Mouse (Mus musculus) embryo, embryonic 10 days (tissue): ENCODE data around the gene Timp4.
A peak's percentile ranks its signal among the peaks of the same experiment; 100 is the strongest.

Source experiments
- DNase-seq: peaks from one replicate; pipeline ENCODE4 v3.0.0-alpha.2; 2015; ENCODE audit warnings: low spot score

The Timp4 gene

DNA sequence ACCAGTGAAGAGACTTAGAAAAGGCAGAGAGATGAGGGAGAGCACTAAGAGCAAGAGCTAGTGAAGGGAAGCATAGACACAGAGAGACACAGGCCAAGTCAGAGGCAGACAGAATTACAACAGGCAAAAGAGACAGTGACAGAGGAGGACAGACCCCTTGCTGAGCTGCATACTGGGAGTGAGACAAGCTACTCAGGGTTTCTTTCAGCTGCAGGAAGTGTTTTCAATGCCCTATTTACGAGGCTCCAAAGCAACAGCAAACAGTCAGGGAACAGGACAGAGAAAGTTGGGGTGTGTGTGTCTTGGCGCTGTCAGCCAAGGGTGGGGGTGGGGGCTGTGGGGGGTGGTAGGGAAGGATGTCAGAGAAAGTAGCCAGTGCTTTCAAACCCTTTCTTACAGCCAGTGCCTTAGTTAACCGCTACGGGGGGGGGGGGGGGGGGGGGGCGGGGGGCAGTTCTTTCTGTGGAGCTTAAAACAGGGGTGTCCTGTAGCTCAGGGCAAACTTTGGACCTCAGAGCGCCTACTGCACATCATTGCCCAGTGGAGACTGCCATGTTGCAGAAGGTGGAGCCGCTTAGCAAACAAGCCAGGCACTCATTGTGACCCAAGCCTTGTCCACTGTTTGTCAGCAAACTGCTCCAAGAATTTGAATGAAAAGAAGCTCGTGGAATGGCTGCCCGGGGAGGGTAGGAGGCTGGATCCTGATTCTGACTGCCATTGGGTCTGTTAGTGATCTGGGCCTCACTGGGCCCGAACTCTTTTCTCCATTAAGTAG, at the start of gene Timp4:
Gene Timp4, minus strand, starts transcription at position 107 of the 775 bp plus-strand sequence.
- peak; percentile 35 for DNase-seq

DNA sequence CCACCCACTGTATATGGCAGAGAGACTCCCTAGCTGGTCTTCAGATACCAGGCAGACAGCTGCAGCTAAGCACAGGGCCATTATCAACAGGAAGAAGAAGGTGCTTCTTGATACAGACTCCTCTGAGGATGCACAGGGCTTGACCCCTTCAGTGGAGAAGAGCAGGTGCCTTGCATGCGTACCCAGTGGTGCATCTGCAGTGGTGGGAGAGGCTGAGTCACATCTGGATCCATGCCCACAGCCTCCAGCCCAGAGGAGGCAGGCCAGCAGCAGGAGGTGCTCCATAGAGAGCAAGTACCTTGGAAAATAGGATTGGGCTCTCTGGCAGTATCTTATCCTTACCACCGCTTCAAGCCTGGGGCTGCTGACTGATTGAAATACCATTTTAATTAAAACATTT, 41.9 kb upstream of the Timp4 start:
- no peak for DNase-seq

DNA sequence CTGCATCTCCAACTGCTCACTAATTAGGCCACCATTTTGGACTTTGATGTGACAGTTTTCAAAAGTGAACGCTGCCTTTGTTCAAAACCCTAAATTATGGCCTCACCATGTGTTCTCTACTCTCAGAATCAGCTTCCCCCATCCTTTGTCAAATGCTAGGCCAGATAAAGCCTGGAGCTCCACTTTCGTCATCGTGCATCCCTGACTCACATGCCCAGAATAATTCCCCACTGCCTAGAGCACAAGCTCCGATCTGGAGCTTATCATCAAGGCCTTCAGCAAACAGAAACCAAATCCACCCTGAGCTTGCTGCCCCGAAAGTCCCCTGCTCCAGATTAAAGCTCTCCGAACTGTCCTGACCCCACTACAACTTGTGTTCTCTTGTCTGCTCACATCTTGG, 40.6 kb upstream of the Timp4 start:
- DNase-seq, result no peak

DNA sequence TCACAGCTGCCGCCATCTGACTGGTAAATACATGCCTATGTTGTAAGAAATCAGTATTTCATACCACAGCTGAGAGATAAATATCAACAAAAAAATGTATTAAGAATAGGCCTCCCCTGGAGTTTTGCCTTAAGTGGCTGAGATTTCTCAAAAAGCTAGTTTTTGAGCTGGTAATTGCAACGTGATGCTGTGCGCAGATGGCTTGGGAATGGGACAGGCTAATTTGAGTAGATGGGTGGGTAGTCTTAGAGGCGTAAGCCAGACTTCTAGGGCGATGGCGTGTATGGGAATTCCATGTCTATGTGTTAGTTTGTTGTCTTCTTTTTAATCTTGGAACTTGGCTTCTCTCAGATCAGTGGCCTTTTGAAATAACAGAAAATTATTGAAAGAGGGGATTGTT, 39.8 kb upstream of the Timp4 start:
- DNase-seq, result no peak

DNA sequence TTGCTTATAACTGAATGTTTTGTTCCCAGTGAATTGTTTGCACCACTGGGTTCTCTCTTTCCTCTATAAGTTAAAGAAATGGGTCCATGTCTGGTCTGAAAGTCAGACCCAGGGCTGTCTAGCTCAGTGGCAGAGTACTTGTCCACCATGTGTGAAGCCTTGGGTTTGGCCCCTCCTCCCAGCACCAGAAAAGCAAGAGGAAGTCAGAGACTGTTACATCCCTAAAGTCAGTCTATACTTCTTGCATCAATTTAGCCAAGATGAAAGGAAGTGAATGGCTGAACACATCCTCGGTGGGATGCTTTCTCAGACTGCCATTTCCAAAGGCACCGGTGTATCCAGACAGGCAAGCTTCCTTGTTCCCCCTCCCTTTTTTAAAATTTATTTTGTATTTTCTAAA, 39.1 kb upstream of the Timp4 start:
- DNase-seq, result no peak

DNA sequence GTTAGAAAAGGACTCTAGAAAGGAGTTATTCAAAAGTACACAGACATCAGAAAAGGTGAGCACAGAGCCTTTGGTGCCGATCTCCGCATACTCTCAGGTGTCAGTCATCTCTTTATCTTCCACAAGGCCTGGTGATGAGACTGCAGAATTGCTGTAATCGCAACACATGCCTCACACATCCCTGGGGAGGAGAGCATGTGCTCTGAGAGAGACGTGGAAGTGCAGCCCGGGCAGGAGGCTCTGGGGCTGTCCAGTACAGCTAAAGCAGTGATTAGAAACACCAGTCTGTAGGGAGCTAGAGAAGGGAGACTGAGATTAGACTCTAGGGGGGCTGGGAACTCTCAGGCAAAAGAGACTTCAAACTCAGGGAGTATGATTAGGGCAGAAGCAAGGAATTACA, 38.6 kb upstream of the Timp4 start:
- DNase-seq, result no peak

DNA sequence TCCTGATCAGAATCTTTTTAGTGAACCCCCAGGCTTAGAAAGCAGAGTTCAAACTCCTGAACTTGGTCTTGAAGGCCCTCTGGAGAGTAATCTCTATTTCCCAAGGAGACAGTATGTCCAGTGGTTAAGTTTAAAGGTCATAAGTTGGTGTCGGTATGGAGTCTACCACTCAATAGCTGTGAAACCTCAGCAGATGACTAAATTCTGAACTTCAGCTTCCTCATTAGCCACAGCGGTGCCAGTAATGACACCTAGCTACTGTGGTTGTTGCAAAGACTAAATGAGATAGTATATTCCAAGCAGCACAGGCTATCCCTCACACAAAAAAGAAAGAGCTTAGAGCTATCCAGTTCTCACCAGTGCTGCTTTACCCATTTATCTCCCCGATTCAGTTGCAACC, 36.2 kb upstream of the Timp4 start:
- no peak for DNase-seq

DNA sequence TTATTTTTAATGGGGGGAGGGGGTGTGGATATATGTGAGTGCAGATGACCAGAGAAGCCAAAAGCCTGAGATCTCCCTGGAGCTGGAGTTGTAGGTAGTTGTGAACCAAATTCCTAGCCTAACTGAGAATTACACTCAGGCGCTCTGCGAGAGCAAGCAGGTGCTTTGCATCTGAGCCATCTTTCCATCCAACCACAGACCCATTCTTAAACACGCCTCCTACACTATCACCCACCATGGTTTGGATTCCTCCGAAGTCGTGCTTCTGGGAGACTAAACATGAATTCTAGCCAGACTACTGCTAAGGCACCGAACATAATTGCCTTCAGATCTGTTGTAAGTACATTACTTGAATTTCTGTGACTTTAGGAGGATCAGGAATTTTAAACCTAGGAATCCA, 34.4 kb upstream of the Timp4 start:
- DNase-seq, result no peak

DNA sequence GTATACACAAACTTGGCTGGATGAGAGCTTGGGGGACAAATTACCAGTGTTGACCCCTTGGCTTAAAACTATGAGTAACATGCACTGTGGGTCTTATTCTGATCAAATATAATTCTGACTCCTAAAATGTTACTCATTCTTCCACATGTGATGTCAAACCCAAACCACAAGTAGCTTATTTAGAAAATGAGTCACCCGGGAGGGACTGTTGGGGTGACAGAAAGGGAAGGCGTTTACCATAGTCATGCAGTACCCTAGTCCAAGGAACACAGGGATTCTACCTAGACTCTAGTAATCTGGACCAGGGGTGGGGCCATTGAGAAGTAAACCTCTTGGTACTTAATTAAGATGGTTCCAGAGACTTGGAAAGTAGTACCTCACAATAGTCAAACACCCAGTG, 32.1 kb upstream of the Timp4 start:
- no peak for DNase-seq

DNA sequence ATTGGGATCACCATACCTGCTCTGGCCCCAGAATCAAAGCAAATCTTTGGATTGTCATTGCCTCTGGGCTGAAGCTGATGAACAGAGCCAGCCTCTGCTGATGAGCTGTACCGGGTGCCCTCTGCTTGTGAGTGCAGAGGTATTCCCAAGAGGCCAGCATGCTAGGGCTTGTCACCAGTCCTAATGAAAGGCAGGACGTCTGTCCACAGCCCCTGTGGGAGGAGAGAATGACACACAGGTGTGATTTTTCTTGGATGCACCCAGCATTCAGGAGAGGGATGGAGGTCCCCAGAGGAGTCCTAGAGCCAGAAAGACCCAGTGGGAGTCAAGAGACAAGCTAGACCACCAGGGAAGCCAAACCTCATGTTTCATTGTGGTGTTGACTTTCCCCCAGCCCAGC, 27.6 kb upstream of the Timp4 start:
- DNase-seq, result no peak

DNA sequence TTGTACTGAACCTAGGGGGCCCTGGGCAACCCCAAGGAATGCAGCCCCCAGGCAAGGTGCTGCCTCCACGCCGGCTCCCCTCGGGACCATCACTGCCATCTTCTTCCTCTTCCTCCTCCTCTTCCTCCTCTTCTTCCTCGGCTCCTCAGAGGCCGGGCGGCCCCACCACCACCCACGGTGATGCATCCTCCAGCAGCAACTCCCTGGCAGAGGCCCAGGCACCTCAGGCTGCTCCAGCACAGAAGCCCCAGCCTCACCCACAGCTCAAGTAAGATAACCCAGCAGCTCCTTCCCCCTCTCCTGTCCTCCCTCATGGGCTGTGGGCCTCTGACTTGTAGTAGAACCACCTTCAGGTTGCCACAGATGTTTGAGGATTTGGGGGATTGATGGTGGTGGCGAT, 26.1 kb upstream of the Timp4 start:
- DNase-seq, result no peak

DNA sequence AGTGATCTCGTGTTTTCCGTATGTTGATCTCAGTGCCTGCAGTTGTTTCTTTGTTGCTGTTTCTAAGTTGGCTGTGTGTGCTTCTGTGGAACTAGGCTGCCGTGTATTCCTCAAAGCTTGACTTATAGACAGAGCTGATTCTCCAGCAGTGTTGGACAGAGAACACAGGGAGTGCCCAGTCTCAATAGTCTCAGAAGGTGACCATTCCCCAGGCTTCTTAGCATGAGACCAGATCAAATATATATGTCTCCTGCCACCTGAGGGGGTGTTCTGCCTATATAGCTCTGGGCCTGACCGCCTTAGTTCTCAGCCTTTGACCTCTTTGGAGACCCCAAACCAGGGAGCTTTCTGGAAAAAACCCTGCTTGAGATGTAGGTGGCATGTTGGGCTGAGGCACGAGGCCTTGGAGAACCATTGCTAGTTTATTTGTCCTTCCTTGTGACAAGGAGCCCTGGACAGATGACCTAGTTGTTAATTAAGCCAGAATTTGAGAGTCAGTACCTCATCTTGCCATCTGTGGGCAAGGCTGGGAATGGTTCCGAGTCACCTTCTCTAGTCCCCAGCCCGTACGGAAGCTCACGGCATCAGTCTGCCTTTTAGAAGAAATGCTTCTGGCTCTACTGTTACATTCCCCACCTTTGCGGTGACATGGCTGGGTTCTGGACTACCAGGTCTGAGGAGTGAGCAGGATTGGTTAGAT, 23.3 kb upstream of the Timp4 start:
- no peak for DNase-seq

DNA sequence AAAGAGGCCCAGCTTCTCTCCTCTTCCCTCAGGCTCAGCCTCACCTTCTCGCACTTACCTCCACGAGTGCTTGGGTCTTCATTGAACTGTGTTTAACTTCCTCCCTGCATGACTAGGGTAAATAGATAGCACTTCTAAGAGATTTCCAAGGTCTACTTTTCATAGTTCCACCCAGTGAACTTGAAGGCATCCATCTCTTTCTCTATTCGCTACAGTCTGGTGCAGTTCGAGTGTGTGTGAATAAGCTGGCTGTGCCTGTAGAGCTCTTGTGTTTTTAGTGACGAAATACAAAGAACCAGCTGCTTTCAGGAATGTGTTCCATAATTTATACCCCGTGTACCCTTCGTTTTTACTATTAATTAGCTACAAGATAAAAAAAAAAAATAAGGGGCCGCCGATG, 22.7 kb upstream of the Timp4 start:
- no peak for DNase-seq

DNA sequence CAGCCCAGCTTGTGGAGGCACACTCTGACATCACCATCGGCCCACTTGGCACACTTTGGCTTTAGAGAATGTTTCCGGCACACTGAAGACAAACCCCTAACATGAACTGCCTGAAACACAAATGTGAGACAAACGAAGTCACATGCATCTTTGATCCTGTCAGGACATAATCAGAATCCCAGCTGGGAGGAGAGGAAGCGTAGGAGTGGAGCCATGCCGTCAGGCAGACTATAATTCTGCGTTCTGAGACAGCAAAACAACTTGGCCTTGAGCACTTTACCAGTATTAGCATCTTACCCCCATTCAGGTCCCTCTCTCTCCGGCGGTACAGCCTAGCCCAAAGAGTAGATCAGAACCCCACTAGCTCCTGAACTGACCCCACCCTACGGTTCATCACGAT, 21.3 kb upstream of the Timp4 start:
- DNase-seq, result no peak

DNA sequence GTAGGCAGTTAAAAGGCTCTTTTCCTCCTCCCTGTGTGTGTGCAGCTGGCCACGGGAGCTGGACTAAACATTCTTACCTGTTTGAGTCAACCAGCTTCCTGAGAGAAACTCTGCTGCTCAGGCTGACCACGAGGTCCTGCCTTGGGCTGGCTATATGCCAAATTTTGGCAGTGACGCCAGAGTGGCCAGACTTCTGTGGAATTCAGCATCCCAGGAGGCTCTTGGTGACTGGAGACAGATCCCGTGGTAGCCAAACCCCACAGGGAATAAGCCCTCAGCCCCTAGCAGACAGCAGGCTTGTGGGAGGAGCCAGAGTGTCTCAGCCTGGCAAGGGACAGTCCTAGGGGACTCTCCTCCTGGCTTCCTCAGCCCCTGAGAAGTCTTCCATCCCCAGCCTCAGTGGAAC, 19.9 kb upstream of the Timp4 start:
- no peak for DNase-seq

DNA sequence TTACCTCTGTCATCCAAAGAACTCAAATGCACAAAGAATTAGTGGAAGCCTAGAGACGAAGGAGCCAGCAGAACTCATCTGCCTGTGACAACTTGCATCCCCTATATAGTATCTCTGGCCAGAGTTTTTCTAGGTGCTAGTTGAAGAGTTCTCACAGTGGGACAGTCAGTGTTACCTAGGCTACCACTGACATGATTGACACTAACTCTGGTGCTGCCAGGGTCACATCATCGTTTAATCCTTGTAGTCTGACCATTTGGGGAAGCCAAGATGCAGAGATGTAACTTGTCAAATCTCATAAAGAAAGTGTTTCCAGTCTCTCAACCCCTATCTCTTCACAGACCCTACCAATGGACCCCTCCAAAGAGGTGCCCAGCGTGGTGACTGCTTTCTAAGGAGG, 19.3 kb upstream of the Timp4 start:
- no peak for DNase-seq

DNA sequence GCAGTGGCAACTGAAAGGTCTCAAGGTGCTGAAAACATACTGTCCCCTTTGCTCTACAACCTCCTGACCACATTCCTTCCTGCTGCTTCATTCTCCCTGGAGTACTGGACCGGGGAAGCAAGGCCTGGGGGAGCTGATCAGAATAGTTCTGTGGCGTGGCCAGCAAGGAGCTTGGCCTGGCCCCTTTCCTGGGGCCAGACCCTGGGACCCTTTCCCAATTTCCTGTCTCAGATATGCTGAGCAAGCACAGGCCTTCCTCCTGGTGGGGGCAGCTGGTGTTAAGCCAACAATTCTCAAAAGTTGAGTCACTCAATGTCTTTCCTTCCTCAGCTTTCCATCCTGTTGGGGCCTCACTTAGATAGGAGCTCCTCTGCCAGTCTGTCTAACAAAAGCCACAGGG, 18.1 kb upstream of the Timp4 start:
- DNase-seq, result no peak

DNA sequence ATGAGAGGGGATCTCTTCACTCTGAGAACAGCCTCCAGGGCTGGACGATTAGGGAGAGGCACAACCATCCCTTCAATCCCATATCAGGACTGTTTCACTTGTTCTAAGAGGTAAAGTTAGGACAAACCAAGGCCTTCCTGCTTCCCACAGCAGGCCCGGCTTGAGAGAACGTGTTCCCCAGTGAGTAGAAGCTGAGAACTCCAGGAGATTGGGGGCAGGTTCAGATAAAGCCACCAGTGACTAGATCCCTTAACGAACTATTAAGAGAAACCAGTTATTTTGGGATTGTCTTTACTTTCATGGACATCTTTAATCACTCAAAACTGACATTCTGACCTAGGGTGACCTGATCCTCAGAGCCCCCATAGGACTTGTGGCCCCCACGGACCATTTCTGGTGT, 17.6 kb upstream of the Timp4 start:
- no peak for DNase-seq

DNA sequence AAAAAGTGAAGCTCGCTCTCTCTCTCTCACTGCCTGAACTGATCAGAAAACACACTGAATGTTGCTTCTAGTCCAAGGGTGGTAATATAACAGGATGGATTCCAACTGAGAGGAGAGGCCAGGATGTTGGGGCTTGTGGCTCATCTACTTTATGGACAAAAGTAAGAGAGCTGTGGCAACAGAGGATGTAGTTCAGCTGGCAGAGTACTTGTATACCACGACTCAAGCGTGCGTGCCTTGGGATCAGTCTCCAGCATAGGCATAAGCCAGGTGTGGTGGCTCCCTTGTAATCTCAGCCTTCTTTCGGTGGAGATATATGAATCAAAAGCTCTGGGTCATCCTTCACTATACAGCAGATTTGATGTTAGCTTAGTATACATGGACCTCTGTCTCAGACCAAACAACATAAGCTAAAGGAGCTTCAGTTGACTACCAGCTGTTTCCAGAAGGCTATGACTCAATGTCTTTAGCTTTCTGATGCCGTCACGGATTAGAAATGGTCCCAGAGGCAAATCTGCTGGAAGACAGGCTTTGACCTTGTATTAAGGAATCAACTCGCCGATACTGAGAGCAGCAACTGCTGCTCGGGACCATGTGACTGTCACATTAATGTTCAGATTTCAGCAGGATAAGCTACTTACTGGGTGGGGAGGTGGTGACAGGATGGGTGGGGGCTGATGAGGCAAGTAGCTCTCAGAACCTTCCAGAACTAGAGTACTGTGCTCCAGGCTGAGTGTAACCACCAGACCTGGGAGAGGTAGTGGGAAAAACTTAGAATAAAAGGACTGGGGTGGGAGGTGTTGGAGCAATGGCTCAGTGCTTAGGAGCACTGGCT, 16.8 kb upstream of the Timp4 start:
- no peak for DNase-seq

DNA sequence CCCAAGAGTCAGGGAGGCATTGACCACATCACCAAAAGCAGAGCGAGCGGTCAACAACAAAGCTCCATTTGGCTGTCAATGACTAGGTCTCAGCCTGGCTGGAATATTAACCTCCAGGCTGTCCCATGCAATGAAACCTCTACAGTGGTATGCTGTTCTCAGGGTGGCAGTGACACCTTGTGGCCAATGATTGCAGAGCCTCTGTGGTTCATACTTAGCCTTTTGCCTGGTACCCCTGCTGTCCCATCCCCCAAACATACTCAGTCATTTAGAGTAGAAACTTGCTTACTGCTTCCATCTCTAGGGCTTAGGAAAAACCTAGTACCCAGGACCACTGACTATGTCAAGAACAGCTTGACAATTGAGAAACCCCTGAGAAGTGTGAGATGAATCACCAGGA, 15.9 kb upstream of the Timp4 start:
- DNase-seq, result peak; percentile 88

DNA sequence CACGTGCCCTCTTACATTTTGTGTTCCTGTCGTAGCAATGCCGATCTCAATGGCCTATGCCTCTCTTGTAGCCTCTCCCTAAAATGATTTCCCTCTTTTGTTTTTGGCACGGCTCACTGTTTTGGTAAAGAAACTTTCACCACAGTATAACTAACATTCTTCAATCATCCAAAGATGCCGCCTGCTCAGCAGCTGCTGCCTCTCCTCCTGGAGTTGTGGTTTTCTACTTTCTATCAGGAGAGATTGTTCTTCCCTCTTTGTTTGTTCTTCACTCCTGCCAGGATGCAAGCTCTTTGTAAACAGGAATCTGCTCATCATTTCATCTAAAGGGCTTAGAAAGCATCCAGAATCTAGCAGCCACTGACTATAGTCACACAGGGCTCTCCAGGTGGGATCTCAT, 14.8 kb upstream of the Timp4 start:
- DNase-seq, result no peak

DNA sequence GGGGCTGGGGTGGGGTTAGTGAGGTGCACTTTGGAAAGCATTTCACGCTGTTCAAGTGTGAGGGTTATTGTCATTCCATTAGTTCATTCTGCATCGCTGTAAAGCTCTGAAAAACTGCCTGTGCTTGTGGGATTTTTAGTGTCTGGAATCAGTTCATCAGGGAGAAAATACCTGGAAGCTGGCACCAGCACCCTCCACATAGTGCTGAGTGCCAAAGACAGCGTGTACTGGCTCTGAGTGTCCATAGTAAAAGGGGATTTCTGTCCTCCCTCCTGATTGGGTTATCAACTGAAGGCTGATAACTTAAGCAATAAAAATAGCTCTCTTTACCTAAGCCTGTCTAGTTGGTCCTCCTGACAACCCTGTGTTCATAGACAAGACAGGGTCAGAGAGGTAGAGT, 8.5 kb upstream of the Timp4 start:
- DNase-seq, result no peak

DNA sequence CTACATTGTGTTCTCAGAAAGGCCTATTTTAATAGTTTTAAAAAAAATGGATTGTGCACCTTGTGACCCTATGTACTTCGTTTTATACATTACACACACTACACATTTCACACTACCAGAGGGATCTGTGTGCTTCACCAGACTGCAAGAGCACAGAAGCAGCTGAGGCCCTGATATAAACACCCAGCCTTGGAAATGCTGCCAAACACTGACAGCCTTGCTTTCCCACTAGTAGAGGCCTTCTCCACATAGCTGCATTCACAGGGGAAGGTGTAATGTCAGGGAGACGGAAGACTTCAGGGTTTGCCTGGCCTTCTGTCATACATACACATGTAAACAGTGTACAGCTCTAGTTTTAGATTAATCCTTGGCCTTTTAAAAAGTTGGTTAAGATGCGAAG, 3.2 kb upstream of the Timp4 start:
- DNase-seq, result no peak
